Mouse (Mus musculus) C2C12 (cell line): Measurements from ENCODE around the gene 4930558K02Rik. TPM values are rescaled to one million over a fixed set of nuclear protein-coding genes. Genes with fewer than 3 reads are reported as not detected.

ENCODE experiments used
- H3K27me3 ChIP-seq: one replicate; pipeline ENCODE4 v1.6.1; 2011; ENCODE audit not compliant: control insufficient read depth, insufficient read depth, insufficient read length
- H3K36me3 ChIP-seq: one replicate; pipeline ENCODE4 v1.6.1; 2011; ENCODE audit not compliant: control insufficient read depth, insufficient read depth
- H3K4me3 ChIP-seq: one replicate; pipeline ENCODE4 v1.5.1; 2011; ENCODE audit warnings: mild to moderate bottlenecking, control low read depth; ENCODE audit not compliant: poor library complexity, insufficient read depth, severe bottlenecking
- H3K79me2 ChIP-seq: one replicate; pipeline ENCODE4 v1.6.1; 2011; ENCODE audit not compliant: control insufficient read depth, insufficient read depth
- H3K79me3 ChIP-seq: one replicate; pipeline ENCODE4 v1.6.1; 2011; ENCODE audit warnings: low read depth, control low read depth
- H3ac ChIP-seq: one replicate; pipeline ENCODE3; 2011; ENCODE audit warnings: low read depth; ENCODE audit not compliant: control insufficient read depth, insufficient read length
- CEBPB ChIP-seq: IDR thresholded peaks from one replicate; pipeline ENCODE4 v1.6.1; 2011; ENCODE audit warnings: low read depth, mild to moderate bottlenecking, control low read depth, moderate library complexity
- CTCF ChIP-seq: IDR thresholded peaks from one replicate; pipeline ENCODE4 v1.5.1; 2011; ENCODE audit not compliant: control insufficient read depth, insufficient read depth, insufficient read length
- FOSL1 ChIP-seq: IDR thresholded peaks from one replicate; pipeline ENCODE4 v1.8.0; 2011; ENCODE audit warnings: mild to moderate bottlenecking, low read length; ENCODE audit not compliant: poor library complexity, insufficient read depth, severe bottlenecking
- MAX ChIP-seq: IDR thresholded peaks from one replicate; pipeline ENCODE4 v1.6.1; 2011; ENCODE audit warnings: mild to moderate bottlenecking, control low read depth
- MYOD1 ChIP-seq: IDR thresholded peaks from one replicate; pipeline ENCODE4 v1.6.1; 2011; ENCODE audit warnings: low read depth; ENCODE audit not compliant: control insufficient read depth, insufficient read length
- MYOG ChIP-seq: IDR thresholded peaks from one replicate; pipeline ENCODE4 v1.6.1; 2011; ENCODE audit not compliant: control insufficient read depth, insufficient read length; ENCODE audit errors: extremely low read depth
- USF1 ChIP-seq: IDR thresholded peaks from one replicate; pipeline ENCODE4 v1.6.1; 2011; ENCODE audit warnings: low read depth, mild to moderate bottlenecking, control low read depth, moderate library complexity
- polyA plus RNA-seq: library from polyadenylated mRNA; unstranded; fragments of >200 nt; fragmentation: generic; extraction: Trizol; gene quantifications from one replicate; pipeline ENCODE4 v1.2.1, GENCODE M21; 2012; ENCODE audit warnings: missing spikeins

Gene 4930558K02Rik
- polyA plus RNA-seq, 1 experiment: not detected

DNA sequence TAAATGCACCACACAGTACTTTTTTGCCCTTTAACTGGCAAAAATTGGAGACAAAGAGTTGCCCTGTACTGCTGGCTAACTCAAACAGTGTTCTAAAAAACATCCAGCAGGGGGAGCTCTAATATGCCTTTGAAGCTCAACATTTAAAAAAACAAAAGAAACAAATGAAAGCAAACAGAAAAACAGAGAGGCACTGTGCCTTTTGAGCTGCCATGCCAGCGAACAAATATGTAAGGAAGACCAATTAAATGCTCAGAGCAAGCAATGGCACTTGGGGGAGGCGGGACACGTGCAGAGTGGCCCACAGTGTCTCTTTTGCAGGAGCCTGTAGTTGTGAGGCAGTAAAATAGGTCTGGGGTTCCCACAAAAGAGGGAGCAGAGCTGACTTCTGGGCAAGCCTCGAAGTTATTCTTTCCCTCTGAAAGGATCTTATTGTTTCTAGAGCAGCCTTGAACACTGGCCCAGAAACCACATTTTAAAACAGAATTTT lies 20.5 kb upstream of the 4930558K02Rik start:
- no peak overlapping the region for H3ac ChIP-seq
- no peaks in the 10 kb centered on the region for H3K36me3 ChIP-seq
- no peaks in the 10 kb centered on the region for H3K79me3 ChIP-seq
- no peaks in the 10 kb centered on the region for H3K79me2 ChIP-seq
- TF ChIP-seq MYOG (no peak), CTCF (no peak), USF1 (no peak), MAX (no peak), FOSL1 (no peak), MYOD1 (no peak), CEBPB (no peak)
- H3K4me3 ChIP-seq: no peak overlapping the region
- H3K27me3 ChIP-seq: no peaks in the 10 kb centered on the region

- no peaks in the 10 kb centered on the region for H3K79me3 ChIP-seq
- no peak overlapping the region for H3K4me3 ChIP-seq
- H3K36me3 ChIP-seq: no peaks in the 10 kb centered on the region
- H3K27me3 ChIP-seq: no peaks in the 10 kb centered on the region
- H3K79me2 ChIP-seq: no peaks in the 10 kb centered on the region
- no peak overlapping the region for H3ac ChIP-seq
- no peak for TF ChIP-seq USF1
Measured at GRCm38 (mm10) chr1:161999338-161999737, 19.9 kb upstream of the 4930558K02Rik start.

DNA sequence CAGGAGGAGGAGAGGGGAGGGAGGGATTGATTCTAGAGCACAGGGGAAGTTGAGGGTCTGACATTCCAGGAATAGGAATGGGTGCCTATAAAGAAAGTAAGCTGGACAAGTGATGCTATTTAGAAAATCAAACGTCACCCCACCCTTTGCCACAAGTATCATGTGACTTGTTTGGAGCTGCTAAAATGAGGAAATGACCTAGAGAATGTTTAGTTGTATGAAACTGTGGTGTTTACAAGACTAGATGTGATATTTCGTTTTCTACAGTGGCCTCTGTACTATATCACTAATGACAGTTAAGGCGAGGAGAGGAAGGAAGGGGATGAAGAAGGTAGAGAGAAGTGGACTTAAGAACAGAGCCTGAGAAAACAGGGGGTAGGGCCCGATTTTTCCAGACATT lies 19.3 kb upstream of the 4930558K02Rik start:
- H3K79me2 ChIP-seq: no peaks in the 10 kb centered on the region
- no peak overlapping the region for H3K4me3 ChIP-seq
- no peaks in the 10 kb centered on the region for H3K27me3 ChIP-seq
- no peaks in the 10 kb centered on the region for H3K36me3 ChIP-seq
- TF ChIP-seq CEBPB (no peak), USF1 (no peak), MYOD1 (no peak)
- H3K79me3 ChIP-seq: no peaks in the 10 kb centered on the region
- H3ac ChIP-seq: no peak overlapping the region

GRCm38 (mm10) chr1:161992389-161992788 lies 13.0 kb upstream of the 4930558K02Rik start:
- H3K79me3 ChIP-seq: no peaks in the 10 kb centered on the region
- no peaks in the 10 kb centered on the region for H3K27me3 ChIP-seq
- H3ac ChIP-seq: no peak overlapping the region
- no peaks in the 10 kb centered on the region for H3K79me2 ChIP-seq
- H3K36me3 ChIP-seq: no peaks in the 10 kb centered on the region
- H3K4me3 ChIP-seq: no peak overlapping the region
- no peak for TF ChIP-seq MYOG
- no peak for TF ChIP-seq MYOD1
- TF ChIP-seq CEBPB: no peak
- TF ChIP-seq MAX: no peak
- TF ChIP-seq USF1: no peak

- no peaks in the 10 kb centered on the region for H3K36me3 ChIP-seq
- no peaks in the 10 kb centered on the region for H3K79me2 ChIP-seq
- H3K27me3 ChIP-seq: no peaks in the 10 kb centered on the region
- TF ChIP-seq USF1: no peak
- no peaks in the 10 kb centered on the region for H3K79me3 ChIP-seq
- H3ac ChIP-seq: no peak overlapping the region
- H3K4me3 ChIP-seq: no peak overlapping the region
Measured at GRCm38 (mm10) chr1:161991846-161992245, 12.4 kb upstream of the 4930558K02Rik start.

DNA sequence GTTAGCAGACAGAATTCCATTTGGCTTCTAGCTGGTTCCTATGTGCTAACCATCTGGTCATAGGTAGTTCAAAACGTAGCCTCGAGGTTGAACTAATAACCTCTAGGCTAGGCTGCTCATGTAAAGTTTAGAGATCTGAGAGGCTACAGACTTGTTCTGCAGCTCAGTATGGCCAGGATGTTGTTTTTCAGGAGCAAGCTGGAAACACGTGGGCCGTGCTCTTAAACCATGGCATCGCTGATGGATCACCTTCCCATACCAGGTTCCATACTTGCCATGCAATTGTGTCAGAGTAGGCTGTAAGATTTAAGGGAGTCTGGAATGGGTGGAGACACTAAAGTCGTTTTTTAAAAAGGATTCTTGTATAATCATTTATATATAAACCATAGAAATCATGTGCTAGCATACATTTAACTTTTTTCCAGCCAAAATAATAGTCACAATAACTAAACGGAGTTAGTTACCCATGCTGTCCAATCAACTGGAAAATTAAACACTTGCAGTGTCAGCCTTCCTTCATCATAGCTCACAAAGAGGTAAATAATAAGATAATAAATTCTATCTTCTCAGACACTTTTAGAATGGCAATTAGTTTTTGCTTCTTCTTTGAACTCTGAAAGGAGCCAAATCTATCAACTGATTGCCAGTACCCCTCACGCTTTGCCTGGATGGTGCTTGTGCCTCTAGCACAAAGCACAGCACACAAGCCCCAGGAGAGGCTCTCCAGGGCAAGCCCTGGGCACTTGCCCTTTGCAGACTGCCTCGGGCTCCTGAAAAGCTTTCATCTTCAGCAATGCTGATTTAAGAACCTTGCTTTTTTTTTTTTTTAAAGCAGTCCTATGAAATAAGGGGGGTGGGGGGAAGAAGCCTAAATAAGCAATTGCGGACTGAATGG lies 11.5 kb upstream of the 4930558K02Rik start:
- no peak for TF ChIP-seq FOSL1
- TF ChIP-seq USF1: no peak
- no peak for TF ChIP-seq MYOG
- no peak for TF ChIP-seq CTCF
- Histone ChIP-seq H3ac (no peak overlapping the region), H3K79me3 (no peaks in the 10 kb centered on the region), H3K36me3 (no peaks in the 10 kb centered on the region), H3K79me2 (no peaks in the 10 kb centered on the region), H3K4me3 (no peak overlapping the region), H3K27me3 (no peaks in the 10 kb centered on the region)
